Mouse (Mus musculus) right cerebral cortex, postnatal 10 days (tissue): Measurements from ENCODE around the gene Aoc2.
"Not testable (repeated sequence)": the region's sequence is repeated elsewhere in the genome, so short reads cannot be mapped to it uniquely, and the experiment has no call there.

Experiments
- DNase-seq, 2 experiments: peaks; one replicate each; pipeline ENCODE4 v3.0.0; 2021; ENCODE audit warnings: low spot score in 2 of 2

The Aoc2 gene

DNA sequence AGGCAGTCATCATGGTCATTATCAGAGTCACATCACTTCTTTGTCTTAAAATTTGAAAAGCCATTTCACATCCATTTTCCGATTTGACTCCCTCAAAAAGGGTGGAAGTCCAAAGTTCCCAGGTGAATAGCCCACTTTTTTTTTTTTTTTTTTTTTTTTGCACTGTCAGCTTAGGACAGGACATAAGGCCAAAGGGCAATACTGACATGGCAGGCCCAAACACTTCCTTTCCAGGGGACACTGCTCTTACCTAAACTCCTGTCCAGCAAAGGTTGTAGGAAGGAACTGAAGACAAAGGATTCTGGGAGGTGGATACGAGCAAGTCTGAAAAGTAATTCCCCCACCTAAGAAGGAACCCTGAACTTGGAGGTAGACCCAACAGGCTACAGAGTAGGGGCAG is 31.1 kb downstream of the Aoc2 start:
- no peak for DNase-seq

GRCm38 (mm10) chr11:101357505-101358182 is 32.8 kb downstream of the Aoc2 start:
- DNase-seq: no peak

- no peak for DNase-seq
These were observed 34.9 kb downstream of the Aoc2 start for GRCm38 (mm10) chr11:101359776-101360175.

DNA sequence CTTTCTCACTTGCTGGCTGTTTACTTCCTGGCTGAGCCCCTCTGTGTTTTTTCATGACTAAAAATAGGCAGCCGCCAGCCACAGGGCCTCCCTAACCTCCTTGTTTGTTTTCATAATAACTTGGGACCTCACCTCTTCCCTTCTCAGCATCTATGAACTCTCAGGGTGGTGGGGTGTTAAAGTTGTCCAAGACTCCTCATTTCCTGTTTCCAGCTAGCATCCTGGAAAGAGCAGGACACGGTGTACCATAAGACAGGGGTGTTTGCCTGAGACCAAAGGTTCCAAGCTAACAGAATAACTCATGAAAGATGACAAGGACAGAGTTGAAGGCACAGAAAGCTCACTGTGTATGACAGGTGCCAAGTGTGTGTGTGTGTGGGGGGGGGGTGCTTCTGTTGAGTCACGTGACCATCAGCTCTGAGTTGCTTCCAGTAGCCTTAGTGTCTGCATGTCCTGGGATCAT is 35.8 kb downstream of the Aoc2 start:
- no peak for DNase-seq

- no peak for DNase-seq
These were observed 39.7 kb downstream of the Aoc2 start for GRCm38 (mm10) chr11:101364531-101364931.

- DNase-seq: no peak
These were observed 42.6 kb downstream of the Aoc2 start, which contains the start of gene G6pc for GRCm38 (mm10) chr11:101367326-101367935. G6pc (plus strand) TSS chr11:101367561.

DNA sequence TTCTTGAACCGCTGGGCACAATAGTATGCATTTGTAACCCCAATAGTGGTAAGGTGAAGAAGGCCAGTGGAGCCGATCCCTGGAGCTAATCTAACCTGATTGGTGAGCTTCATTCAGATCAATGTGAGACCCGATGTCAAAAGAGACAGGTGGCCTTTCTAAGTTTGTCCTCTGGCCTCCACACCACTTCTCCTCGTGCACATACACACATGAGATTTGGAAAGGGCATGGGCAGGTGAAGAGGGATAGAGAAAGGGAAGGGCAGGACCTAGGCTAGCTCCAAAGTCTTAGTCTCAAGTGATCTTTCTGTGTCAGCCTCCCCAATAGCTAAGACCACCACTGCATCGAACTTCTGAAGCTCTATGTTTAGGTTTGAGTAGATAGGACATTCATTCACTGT is 45.3 kb downstream of the Aoc2 start:
- DNase-seq: no peak

GRCm38 (mm10) chr11:101374421-101374938 is 49.6 kb downstream of the Aoc2 start:
- DNase-seq: no peak

DNA sequence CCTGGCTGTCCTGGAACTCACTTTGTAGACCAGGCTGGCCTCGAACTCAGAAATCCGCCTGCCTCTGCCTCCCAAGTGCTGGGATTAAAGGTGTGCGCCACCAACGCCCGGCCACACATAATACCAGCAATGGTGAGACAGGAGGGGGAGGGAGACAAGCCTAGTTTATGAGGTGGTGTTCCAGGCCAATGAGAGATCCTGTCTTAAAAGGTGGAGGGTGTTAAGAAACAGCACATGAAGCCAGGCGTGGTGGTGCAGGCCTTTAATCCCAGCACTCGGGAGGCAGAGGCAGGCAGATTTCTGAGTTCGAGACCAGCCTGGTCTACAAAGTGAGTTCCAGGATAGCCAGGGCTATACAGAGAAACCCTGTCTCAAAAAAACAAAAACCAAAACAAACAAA is 53.3 kb downstream of the Aoc2 start:
- DNase-seq: not testable (repeated sequence)

DNA sequence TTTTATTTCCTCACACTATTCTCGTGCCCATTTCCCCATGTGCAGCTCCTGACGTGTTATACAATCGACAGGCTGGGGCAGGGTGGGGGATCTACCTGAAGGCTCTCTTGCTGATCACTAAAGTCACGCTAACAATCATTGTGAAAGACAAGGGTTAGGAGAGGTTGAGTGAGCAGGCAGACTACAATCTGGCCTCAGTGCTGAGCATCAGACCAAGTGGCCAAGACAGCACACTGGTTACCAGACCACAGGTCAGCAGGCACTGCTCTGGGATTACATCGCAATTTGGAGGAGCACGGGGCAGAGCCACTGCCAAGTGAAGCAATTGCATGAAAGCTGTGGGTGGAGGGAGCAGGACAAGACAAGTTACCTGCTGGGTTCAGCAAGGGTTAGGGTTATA is 54.1 kb downstream of the Aoc2 start:
- no peak for DNase-seq
